Mouse (Mus musculus): ENCODE measurements around the gene Rps6kb1. TPM values are rescaled to one million over a fixed set of nuclear protein-coding genes. Genes with fewer than 3 reads are reported as not detected.

Gene Rps6kb1
- total and polyA plus RNA-seq, 3 experiments: 45.2 to 110 (median 76.9) TPM

DNA sequence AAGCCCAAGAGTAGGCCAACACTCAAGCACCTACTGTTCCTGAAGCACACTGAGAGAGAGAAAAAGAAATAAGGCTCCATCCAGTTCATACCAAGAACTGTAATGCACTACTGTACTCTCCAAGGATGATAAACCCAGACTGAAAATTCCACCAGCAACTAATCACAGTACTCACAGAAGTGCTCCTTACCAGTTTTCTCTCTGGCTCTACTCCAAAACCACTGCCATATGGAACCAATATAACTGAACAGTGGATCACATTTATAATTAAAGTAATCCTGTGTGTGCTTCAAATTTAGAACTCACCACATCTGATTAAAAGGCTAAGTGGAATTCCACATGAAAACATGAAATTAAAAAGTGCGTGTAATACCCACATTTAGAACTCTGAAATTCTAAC is 1.8 kb downstream of the Rps6kb1 start:
- H3K4me2 ChIP-seq (ENCODE audit: insufficient read depth, low read depth, poor library complexity, severe bottlenecking): peak overlapping the region; percentile 79; the same call in 1 of the 2 replicates
- H3K27ac ChIP-seq (ENCODE audit: insufficient read depth, low read depth): no peak overlapping the region
- TF ChIP-seq SIN3A (IDR thresholded peaks at IDR 0.05; ENCODE audit: low read length): peak; percentile 49
- TF ChIP-seq KAT2A (IDR thresholded peaks at IDR 0.05; ENCODE audit: insufficient replicate concordance, low read length): no peak
- in situ Hi-C loops (cut with MboI; ENCODE audit: low pct_ligation_motif_present, low pct_unique_long_range_greater_than_20kb, low sequenced_read_pairs): no loop called here
- peak overlapping the region; percentile 97 for H3K9ac ChIP-seq (ENCODE audit: insufficient read depth, low read depth)
- dilution Hi-C loops (cut with MboI; ENCODE audit: extremely low pct_ligation_motif_present, extremely low pct_unique_long_range_greater_than_20kb, low sequenced_read_pairs): no loop called here
- peaks cover 0 to 18% of the 10 kb centered on the region in 2 experiments for H3K36me3 ChIP-seq (replicated peaks in 1 of 2; ENCODE audit: control insufficient read depth in 1 of 2, insufficient read depth in 1 of 2, low read length in 1 of 2)
- no peak for DNase-seq (ENCODE audit: extremely low read depth)
- no peaks in the 10 kb centered on the region for H3K27me3 ChIP-seq (replicated peaks)
- peaks cover 71% of the 10 kb centered on the region for H3K79me2 ChIP-seq (replicated peaks; ENCODE audit: control insufficient read depth, extremely low read depth, insufficient read depth, poor library complexity, severe bottlenecking)
- peaks cover 8 to 61% of the 10 kb centered on the region in 2 experiments; a peak in 3 of 4 replicates for H3K4me1 ChIP-seq (ENCODE audit: control insufficient read depth in 1 of 2, insufficient read depth in 2 of 2)
- H3K4me3 ChIP-seq (replicated peaks in 1 of 3; ENCODE audit: low read depth in 2 of 3, low read length in 2 of 3, poor library complexity in 1 of 3): peak overlapping the region in 2 of 3 experiments; percentile 83 to 91
- H3K9me3 ChIP-seq (replicated peaks; ENCODE audit: low read length): no peaks in the 10 kb centered on the region

DNA sequence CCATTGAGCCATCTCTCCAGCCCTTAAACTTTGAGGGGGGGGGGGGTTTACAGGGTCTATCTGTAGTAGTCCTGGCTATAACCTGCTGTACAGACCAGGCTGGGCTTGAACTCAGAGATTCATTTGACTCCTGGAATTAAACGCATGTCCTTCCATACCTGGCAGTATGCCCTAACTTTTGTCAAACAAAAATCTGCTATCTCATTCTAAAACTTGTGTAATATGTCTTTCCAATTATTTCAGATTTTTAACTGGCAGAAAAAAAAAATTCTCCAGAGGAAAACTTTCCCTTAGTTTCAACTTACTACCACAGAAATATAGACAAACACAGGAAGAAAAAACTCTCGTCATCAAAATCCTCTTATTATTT is 4.1 kb downstream of the Rps6kb1 start:
- Histone ChIP-seq H3K9me3 (replicated peaks; ENCODE audit: low read length) (no peaks in the 10 kb centered on the region), H3K79me2 (replicated peaks; ENCODE audit: control insufficient read depth, extremely low read depth, insufficient read depth, poor library complexity, severe bottlenecking) (peaks cover 88% of the 10 kb centered on the region), H3K36me3 (replicated peaks in 1 of 2; ENCODE audit: control insufficient read depth in 1 of 2, insufficient read depth in 1 of 2, low read length in 1 of 2) (peaks cover 0 to 30% of the 10 kb centered on the region in 2 experiments), H3K27ac (ENCODE audit: insufficient read depth, low read depth) (no peak overlapping the region), H3K4me1 (ENCODE audit: control insufficient read depth in 1 of 2, insufficient read depth in 2 of 2) (peaks cover 2 to 64% of the 10 kb centered on the region in 2 experiments; a peak in 2 of 4 replicates), H3K4me2 (ENCODE audit: insufficient read depth, low read depth, poor library complexity, severe bottlenecking) (no peak overlapping the region), H3K27me3 (replicated peaks) (no peaks in the 10 kb centered on the region), H3K9ac (ENCODE audit: insufficient read depth, low read depth) (no peak overlapping the region), H3K4me3 (replicated peaks in 1 of 3; ENCODE audit: low read depth in 2 of 3, low read length in 2 of 3, poor library complexity in 1 of 3) (no peak overlapping the region)
- dilution Hi-C loops (cut with MboI; ENCODE audit: extremely low pct_ligation_motif_present, extremely low pct_unique_long_range_greater_than_20kb, low sequenced_read_pairs): no loop called here
- TF ChIP-seq MEF2A (IDR thresholded peaks at IDR 0.05; ENCODE audit: borderline replicate concordance, low read depth, low read length) (no peak), SIN3A (IDR thresholded peaks at IDR 0.05; ENCODE audit: low read length) (0 out of 2 replicates have a peak, but pooled peaks have one; percentile 44)
- in situ Hi-C loops (cut with MboI; ENCODE audit: low pct_ligation_motif_present, low pct_unique_long_range_greater_than_20kb, low sequenced_read_pairs): no loop called here
- DNase-seq (ENCODE audit: extremely low read depth): no peak

DNA sequence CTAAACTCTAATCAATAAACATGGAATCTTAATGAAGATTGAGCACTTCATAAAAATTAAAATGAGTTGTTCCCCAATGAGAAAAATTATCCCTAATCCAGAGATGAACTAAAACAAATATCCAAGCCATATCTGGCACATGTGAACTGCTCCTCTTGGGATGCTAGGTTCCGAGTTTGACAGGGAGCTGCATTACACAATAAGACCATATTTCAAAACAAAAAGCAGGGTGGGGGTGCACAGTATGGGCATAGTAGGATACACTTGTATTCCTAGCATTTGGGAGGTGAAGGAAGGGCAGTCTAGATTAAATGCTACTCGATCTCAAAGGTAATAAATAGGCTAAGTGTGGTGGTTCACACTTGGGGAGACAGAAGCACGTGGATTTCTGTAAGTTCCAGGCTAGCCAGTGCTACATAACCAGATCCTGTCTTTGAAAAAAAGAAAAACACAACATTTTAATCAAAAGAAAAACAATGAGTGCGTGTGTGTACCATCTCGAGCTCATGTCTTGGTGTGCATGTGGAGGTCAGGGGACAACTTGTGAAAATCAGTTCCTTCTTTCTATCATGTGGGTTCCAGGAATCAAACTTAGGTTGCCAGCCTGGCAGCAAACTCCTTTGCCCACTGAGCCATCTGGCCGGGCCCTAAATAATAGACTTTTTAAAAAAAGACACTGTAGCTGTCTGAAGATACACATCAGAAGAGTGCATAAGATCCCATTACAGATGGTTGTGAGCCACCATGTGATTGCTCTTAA is 4.7 kb downstream of the Rps6kb1 start:
- Histone ChIP-seq H3K27ac (ENCODE audit: insufficient read depth, low read depth) (no peak overlapping the region), H3K4me2 (ENCODE audit: insufficient read depth, low read depth, poor library complexity, severe bottlenecking) (no peak overlapping the region), H3K27me3 (replicated peaks) (no peaks in the 10 kb centered on the region), H3K4me3 (replicated peaks in 1 of 3; ENCODE audit: low read depth in 2 of 3, low read length in 2 of 3, poor library complexity in 1 of 3) (no peak overlapping the region), H3K9me3 (replicated peaks; ENCODE audit: low read length) (no peaks in the 10 kb centered on the region), H3K4me1 (ENCODE audit: control insufficient read depth in 1 of 2, insufficient read depth in 2 of 2) (peaks cover 2 to 63% of the 10 kb centered on the region in 2 experiments; a peak in 2 of 4 replicates), H3K79me2 (replicated peaks; ENCODE audit: control insufficient read depth, extremely low read depth, insufficient read depth, poor library complexity, severe bottlenecking) (peaks cover 90% of the 10 kb centered on the region), H3K36me3 (replicated peaks in 1 of 2; ENCODE audit: control insufficient read depth in 1 of 2, insufficient read depth in 1 of 2, low read length in 1 of 2) (peaks cover under 1 to 34% of the 10 kb centered on the region in 2 experiments), H3K9ac (ENCODE audit: insufficient read depth, low read depth) (no peak overlapping the region)
- in situ Hi-C loops (cut with MboI; ENCODE audit: low pct_ligation_motif_present, low pct_unique_long_range_greater_than_20kb, low sequenced_read_pairs): no loop called here
- no peak for DNase-seq (ENCODE audit: extremely low read depth)
- dilution Hi-C loops (cut with MboI; ENCODE audit: extremely low pct_ligation_motif_present, extremely low pct_unique_long_range_greater_than_20kb, low sequenced_read_pairs): no loop called here
- TF ChIP-seq MYC (IDR thresholded peaks at IDR 0.05; ENCODE audit: low read depth, low read length) (peak; percentile 43; the same call in 1 of the 2 replicates), ETS1 (conservative IDR thresholded peaks at IDR 0.05; ENCODE audit: low read depth, low read length) (no peak)
